Mouse (Mus musculus) kidney, adult 2 months (tissue): ENCODE data around the gene Rnasel. TPM values are rescaled to one million over a fixed set of nuclear protein-coding genes. Genes with fewer than 3 reads are reported as not detected.

Experiments
- DNase-seq: peaks from one replicate; pipeline ENCODE4 v3.0.0; 2021
- H3K27ac ChIP-seq: fragments of 200-500 bp; 2 replicates; pipeline ENCODE4 v1.5.1; 2012; ENCODE audit warnings: low read depth, low read length, control low read depth, inconsistent platforms; ENCODE audit not compliant: insufficient read depth
- H3K27me3 ChIP-seq: fragments of 200-500 bp; replicated peaks from 2 replicates; pipeline ENCODE4 v1.6.1; 2012; ENCODE audit warnings: mild to moderate bottlenecking, moderate library complexity, low read length, inconsistent platforms; ENCODE audit not compliant: control insufficient read depth, insufficient read depth
- H3K36me3 ChIP-seq: fragments of 200-500 bp; 2 replicates; pipeline ENCODE4 v1.6.1; 2012; ENCODE audit warnings: mild to moderate bottlenecking, moderate library complexity, low read length, inconsistent platforms; ENCODE audit not compliant: control insufficient read depth, insufficient read depth
- H3K4me1 ChIP-seq: fragments of 200-500 bp; 2 replicates; pipeline ENCODE4 v1.6.1; 2011; ENCODE audit warnings: low read length; ENCODE audit not compliant: control insufficient read depth, insufficient read depth
- H3K4me3 ChIP-seq: fragments of 200-500 bp; 2 replicates; pipeline ENCODE4 v1.5.1; 2011; ENCODE audit warnings: mild to moderate bottlenecking, low read depth, low read length, control low read depth; ENCODE audit not compliant: insufficient read depth
- CTCF ChIP-seq: fragments of 200-500 bp; conservative IDR thresholded peaks from 2 replicates; pipeline ENCODE4 v1.5.1; 2011; ENCODE audit warnings: low read depth, mild to moderate bottlenecking, control low read depth, low read length, moderate library complexity, mixed read lengths; ENCODE audit not compliant: insufficient read depth, insufficient read length
- POLR2A ChIP-seq: fragments of 200-500 bp; IDR thresholded peaks from one replicate; pipeline ENCODE4 v1.6.1; 2011; ENCODE audit warnings: low read depth, low read length, control low read depth
- WGBS: fragments of 180-500 bp; shearing (Covaris S2); methylation state at CpG from one replicate; pipeline ENCODE4 v1.1.7; 2018; 5-methylcytosine and 5-hydroxymethylcytosine counted together
- polyA plus RNA-seq: library from polyadenylated mRNA; depleted of rRNA; stranded (reverse); fragments of >200 nt; gene quantifications from 2 replicates; pipeline ENCODE4 v1.2.3, GENCODE M21; 2012

Rnasel gene
- polyA plus RNA-seq, 1 experiment, result 3.4 TPM

DNA sequence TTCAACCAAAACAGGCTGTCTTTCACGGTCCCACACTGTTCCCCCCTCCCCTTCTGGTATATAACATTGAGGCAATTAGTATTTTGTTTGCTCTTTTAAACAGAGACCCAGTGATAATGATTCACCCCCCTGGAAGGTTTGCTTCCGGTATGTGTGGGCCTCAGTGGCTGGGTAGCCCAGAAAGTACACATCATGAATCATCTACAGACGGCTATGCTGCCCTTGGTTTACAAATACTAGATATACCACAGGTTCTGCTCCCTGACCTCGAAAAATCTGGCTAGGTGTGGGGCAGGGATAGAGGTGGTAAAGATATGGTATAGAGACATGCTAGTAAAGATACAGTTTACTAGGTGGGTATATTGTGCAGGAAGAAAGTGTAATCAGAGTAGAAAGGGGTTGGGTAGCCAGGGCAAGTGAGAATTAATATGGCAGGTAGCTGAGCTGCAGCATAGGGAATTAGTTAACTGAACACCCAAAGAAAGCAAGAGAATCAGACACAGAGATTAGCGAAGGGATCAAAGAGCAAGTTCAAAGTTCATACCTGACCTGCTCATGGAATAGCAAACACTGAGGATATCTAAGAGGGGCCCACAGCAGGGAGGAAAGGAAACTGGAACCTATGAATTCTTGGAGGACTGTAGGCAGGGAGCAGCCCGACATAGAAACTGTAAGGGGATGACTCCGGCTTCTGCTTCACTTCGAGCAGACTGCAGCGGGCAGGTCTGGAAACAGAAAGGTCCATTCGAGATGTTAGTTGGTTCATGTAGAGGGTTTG, 21.0 kb downstream of the Rnasel start:
- 79% methylated on average over 10 of the region's 10 CpGs for WGBS
- H3K36me3 ChIP-seq, result no peaks in the 10 kb centered on the region
- no peaks in the 10 kb centered on the region for H3K27me3 ChIP-seq
- H3K4me1 ChIP-seq, result no peaks in the 10 kb centered on the region
- H3K4me3 ChIP-seq, result no peak overlapping the region
- TF ChIP-seq POLR2A, result no peak
- TF ChIP-seq CTCF, result no peak
- DNase-seq, result peak; percentile 16
- H3K27ac ChIP-seq, result no peak overlapping the region

DNA sequence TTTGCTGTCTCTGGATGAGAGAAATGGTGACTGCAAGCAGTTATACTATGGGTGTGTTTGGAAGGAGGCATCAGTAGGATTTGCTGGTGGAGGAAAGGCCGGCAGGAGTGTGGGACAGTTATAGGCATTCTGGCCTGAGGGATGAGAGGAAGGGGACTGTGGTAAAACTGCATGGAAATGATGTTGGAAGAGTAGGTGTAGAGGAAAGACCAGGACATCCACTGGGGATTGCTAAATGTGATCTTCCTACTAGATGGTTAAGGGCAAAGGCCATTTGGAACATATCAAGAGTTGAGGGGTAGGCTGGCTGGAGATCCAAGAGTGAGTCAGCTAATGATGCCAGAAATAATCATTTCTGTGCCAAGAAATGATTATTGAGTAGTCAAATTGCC, 21.5 kb downstream of the Rnasel start:
- 100% methylated on average over 1 of the region's 1 CpGs for WGBS
- DNase-seq, result peak; percentile 16
- no peak for TF ChIP-seq CTCF
- no peak for TF ChIP-seq POLR2A
- Histone ChIP-seq H3K27me3 (no peaks in the 10 kb centered on the region), H3K27ac (no peak overlapping the region), H3K4me3 (no peak overlapping the region), H3K36me3 (no peaks in the 10 kb centered on the region), H3K4me1 (no peaks in the 10 kb centered on the region)

DNA sequence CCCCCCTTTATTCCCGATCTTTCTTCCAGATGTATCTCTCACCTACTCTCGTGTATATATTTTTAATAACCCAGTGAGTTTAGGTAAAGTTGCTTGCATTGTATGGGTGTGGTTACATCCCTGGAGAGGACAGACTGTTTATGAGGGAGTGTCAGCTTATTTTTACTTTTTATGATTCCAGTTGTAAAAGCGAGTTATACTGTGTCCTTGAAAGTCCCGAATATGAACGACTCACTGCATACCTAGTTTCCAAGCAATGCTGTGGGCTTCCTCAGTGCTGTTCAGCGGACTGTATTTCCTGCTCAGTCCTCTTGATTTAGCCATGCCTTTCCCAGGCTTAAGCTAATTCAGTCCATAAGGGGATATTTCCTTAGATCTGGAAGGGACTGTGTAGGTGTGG, 25.9 kb downstream of the Rnasel start:
- Histone ChIP-seq H3K4me3 (no peak overlapping the region), H3K27ac (no peak overlapping the region), H3K27me3 (no peaks in the 10 kb centered on the region), H3K4me1 (no peaks in the 10 kb centered on the region), H3K36me3 (no peaks in the 10 kb centered on the region)
- no peak for TF ChIP-seq CTCF
- no peak for TF ChIP-seq POLR2A
- no peak for DNase-seq
- 67% methylated on average over 6 of the region's 6 CpGs for WGBS

DNA sequence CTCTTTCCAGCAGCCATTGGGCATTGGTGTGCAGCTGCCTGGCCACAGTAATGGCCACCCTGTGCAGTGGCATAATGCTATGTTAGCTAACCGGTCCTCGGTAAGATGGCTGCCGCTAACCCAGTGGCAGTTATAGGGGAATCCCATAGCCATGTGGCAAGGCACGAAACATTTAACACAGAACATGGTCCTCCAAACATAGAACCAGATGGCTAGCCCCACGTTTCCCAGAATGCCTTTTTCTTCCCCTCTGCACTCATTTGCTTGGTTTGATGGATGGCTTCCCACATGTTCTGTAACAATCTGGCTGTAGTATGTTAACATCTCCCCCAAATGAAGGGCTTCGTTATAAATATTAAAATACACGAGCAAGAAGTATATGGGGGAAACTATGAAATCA, 27.0 kb downstream of the Rnasel start:
- no peak overlapping the region for H3K27ac ChIP-seq
- 94% methylated on average over 7 of the region's 7 CpGs for WGBS
- TF ChIP-seq CTCF, result no peak
- no peak for TF ChIP-seq POLR2A
- H3K4me1 ChIP-seq, result no peaks in the 10 kb centered on the region
- no peak for DNase-seq
- H3K36me3 ChIP-seq, result no peaks in the 10 kb centered on the region
- H3K27me3 ChIP-seq, result no peaks in the 10 kb centered on the region
- H3K4me3 ChIP-seq, result no peak overlapping the region

DNA sequence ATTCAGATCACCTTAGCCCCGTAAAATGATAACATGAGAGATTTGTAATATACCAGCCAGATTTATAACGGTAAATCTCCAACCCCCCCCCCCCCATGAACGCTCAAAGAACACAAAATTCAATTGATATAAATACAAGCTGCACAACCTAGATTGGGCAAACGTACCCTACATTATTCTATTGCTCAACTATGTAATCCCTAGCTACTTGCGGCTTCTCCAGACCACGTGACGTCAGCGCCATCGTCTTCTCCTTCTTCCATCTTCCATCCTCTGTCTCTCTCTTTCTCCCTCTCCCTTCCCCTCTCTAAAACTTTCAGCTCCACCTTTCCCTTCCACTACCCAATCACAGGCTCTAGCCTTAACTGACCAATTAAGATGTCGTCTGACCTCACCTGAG, 29.0 kb downstream of the Rnasel start:
- Histone ChIP-seq H3K4me1 (no peaks in the 10 kb centered on the region), H3K27me3 (no peaks in the 10 kb centered on the region), H3K36me3 (no peaks in the 10 kb centered on the region), H3K27ac (no peak overlapping the region), H3K4me3 (no peak overlapping the region)
- DNase-seq, result no peak
- TF ChIP-seq POLR2A (no peak), CTCF (no peak)
- WGBS, result 93% methylated on average over 10 of the region's 10 CpGs

DNA sequence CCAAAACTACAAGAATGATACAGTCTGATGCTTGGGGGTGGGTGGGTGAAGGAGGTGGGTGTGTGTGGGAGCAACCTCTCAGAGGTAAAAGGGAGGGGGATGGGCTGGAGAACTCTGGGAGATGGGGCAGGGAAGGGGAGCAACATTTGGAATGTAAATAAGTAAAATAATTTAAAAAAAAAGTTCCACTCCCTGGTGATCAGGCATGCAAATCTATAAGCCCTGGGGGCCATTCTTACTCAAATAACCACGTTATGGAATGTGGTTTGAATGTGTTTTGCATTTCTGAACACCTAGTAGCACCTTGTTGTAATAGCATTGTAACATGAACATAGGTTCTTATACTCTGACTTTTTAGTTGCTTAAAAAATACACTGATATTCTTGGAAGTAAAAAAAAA, 34.1 kb downstream of the Rnasel start:
- DNase-seq, result peak; percentile 10
- WGBS, result 28% methylated on average over 1 of the region's 1 CpGs
- Histone ChIP-seq H3K27me3 (no peaks in the 10 kb centered on the region), H3K4me3 (no peak overlapping the region), H3K27ac (no peak overlapping the region), H3K4me1 (no peaks in the 10 kb centered on the region), H3K36me3 (no peaks in the 10 kb centered on the region)
- TF ChIP-seq CTCF (no peak), POLR2A (no peak)

DNA sequence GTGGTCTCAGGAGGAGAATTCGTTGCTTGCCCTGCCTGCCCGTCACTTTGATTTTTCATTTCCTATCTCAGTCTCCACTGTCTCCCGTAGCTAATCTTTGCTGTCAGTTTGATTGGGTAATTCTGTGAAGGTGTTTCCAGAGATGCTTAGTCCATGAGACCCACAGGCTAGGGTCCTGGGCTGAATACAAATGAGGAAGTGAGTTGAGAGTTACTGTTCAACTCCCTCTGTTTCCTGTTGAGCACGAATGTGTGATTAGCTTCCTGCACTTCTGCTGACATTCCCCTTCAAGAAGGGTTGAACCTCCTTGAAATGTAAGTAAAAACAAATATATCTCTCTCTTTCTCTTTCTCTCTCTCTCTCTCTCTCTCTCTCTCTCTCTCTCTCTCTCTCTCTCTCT, 36.4 kb downstream of the Rnasel start:
- H3K4me1 ChIP-seq, result no peaks in the 10 kb centered on the region
- H3K27me3 ChIP-seq, result no peaks in the 10 kb centered on the region
- no peak for DNase-seq
- WGBS, result 54% methylated on average over 4 of the region's 4 CpGs
- no peaks in the 10 kb centered on the region for H3K36me3 ChIP-seq
- no peak overlapping the region for H3K4me3 ChIP-seq
- no peak for TF ChIP-seq CTCF
- no peak for TF ChIP-seq POLR2A
- no peak overlapping the region for H3K27ac ChIP-seq
